Mouse (Mus musculus) B cell, adult 2 months (primary cell): Measurements from ENCODE around the gene Mier1.
"Not testable (repeated sequence)": the region's sequence is repeated elsewhere in the genome, so short reads cannot be mapped to it uniquely, and the experiment has no call there.

Experiments used
- DNase-seq, 2 experiments: peaks; one replicate each; pipeline ENCODE4 v3.0.0; 2022

The Mier1 gene

DNA sequence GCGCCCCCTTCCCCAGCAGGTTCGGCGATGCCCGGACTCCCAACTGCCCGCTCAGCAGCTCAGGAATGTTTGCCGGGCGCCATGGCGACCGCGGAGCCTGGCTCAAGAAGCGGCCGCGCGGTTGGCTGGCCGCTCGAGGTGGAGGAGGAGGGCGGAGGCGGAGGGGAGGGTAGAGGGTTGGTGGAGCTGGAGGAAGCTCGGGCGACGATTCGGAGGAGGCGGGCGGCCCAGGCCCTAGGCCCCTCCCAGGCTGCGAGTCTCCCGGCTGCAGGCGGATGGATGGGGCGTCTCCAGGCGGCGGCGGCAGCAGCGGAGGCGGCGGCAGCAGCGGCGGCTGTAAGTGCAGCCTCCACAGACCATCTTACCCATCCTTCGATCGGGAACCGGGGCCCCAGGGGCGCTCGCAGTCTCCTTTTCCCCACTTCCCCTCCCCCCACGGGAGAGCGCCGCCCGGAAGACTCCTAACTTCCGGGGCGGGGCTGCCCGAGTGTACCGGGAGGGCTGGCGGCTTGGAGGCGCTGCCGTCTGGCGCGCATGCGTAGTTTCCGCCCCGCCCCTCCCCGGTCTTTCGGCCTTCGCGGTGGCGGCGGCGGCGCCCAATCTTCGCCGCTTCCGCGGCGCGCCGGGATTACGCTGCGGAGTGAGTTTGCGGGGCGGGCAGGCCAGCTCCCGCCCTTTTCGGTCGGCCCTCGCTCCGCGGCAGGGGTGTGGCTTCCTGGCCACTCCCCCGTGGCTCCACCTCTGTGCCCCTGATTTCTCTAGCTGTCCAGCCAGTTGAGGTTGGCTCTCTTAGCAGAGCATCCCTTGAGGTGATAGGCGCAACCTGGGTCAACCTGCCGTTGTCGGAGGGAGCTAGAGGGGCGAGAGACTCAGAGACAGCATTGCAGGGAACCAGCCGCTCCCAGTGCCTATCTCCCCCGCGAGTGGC is at the start of gene Mier1, which contains the start of gene Wdr78:
Mier1 (plus strand) TSS at position 207 of the 928 bp plus-strand sequence.
Wdr78 (minus strand) TSS at position 372 of the 928 bp plus-strand sequence.
- DNase-seq = peak; percentile 94 to 95

DNA sequence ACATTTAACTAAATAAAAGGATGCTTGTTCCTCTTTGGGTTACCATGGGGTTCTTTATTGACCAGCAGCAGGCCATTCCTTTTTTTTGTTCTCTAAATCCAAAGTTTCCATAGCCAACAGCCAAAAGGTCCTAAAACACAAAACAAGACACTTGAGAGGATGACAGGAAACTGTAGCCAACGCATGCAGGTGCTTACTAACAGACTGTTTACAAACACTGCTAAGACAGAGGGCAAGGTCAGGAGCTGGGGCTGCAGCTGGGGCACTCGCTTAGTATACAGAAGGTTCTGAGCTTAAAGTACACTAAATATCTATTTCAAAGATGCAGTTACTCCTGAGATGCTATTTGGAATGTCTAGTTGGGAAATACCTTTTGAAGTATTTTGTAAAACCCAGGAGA is 49.8 kb upstream of the Mier1 start:
- no peak for DNase-seq

- no peak for DNase-seq
These were observed 49.2 kb upstream of the Mier1 start for GRCm38 (mm10) chr4:103064976-103065375.

DNA sequence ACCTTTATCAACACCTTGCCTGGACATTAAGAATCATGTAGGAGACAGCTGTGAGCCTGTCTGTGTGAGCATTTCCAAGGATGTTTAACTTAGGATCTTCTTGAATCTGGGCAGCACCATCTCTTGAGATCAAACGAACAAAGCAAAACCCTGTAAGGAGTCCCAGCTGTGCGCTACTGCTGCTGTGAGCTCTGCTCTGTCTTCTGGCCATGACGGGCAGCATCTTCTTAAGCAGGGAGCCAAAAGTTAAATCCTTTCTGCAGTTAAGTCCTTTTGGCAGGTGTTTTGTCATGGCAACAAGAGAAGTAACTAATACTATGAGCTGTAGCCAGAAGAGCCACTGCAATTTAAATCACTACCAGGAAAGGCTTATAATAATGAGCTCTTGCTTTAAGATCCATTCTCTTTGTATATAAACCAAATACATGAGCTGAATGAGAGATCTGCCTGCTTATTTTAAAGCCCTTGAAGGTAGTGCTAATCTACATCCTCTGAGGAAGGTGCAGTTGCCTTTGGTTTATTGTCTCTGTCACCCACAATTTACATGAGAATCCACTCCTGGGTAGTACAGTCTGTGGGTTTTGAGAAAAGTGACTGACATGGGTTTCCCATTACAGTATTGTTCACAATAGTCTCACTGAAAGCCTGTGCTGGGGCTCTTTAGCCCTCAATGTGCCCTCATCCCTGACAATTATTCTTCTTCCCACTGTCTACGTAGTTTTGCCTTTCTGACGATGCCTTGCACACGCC is 46.1 kb upstream of the Mier1 start:
- DNase-seq = no peak

DNA sequence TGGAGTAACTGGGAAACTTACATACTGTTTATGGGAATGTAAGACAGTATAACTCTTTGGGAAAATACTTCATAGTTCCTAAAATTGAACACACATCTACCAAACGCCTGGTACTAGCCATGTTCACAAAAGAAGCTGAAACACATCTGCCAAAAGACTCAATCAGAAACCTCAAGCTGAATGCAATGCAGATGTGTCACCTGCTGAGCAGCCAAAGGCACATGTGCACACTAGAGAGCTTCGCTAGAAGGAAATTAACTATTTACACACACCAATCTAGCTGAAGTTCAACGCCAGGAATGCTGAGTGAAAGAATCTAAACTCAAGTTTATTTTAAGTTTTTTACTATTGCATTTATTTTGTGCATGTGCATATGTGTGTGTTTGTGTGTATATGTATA is 43.6 kb upstream of the Mier1 start:
- no peak for DNase-seq

DNA sequence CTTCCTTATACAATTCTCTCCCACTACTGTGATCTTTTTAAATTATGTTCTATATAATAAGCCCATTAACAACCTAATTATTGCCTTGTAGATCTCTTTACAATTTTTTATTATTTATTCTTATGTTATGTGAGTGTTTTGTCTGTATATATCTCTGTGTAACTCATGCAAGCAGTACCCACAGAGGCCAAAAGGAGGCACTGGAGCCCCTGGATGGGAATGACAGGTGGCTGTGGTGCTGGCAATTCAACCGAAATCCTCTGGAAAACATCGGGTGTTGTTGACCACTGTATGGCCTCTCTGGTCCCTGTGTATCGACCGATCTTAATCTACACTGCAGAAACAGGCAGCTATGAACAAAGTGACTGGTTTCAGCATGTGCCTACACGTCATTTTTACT is 29.0 kb upstream of the Mier1 start:
- peak; percentile 2 to 5 for DNase-seq

GRCm38 (mm10) chr4:103095921-103096320 is 18.3 kb upstream of the Mier1 start:
- DNase-seq = no peak

- no peak for DNase-seq
These were observed 15.7 kb upstream of the Mier1 start for GRCm38 (mm10) chr4:103098532-103098931.

DNA sequence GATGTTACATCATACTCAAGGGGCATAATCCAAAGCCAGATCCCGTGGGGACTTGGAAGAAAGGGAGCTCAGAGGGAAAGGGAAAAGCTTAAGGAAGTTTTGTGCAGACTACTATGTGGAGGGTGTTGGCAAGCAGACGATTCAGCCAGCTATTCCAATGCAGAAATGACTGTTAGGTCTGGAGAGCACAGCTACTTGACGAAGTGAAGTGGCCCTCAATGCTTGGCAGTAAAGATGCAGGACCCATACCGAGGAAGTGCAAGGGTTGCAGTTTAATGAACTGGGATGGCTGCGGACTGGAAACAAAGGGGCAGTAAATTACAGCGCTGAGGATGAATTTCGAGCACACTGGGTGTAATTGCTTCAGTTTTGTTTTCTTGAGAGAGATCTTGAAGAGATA is 1.5 kb upstream of the Mier1 start:
- no peak for DNase-seq

- no peak for DNase-seq
These were observed 788 bp upstream of the Mier1 start for GRCm38 (mm10) chr4:103113402-103113801.

DNA sequence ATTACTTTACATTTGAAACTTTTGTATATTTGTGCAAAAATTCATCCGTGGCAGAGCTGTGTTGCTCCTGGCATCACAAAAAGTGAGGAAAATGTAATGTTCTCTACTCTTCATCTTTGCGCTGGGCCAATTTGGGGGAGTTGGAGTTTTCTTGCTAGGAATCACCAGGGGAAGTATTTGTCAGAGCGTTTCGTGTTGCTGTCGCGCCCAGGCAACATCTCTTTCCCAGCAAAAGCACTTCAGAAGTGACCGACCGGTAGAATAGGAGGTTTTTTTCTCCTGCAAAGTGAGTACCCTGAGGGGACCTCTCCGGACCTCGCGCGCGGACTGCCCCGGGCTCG is 4.7 kb downstream of the Mier1 start:
- DNase-seq = no peak

DNA sequence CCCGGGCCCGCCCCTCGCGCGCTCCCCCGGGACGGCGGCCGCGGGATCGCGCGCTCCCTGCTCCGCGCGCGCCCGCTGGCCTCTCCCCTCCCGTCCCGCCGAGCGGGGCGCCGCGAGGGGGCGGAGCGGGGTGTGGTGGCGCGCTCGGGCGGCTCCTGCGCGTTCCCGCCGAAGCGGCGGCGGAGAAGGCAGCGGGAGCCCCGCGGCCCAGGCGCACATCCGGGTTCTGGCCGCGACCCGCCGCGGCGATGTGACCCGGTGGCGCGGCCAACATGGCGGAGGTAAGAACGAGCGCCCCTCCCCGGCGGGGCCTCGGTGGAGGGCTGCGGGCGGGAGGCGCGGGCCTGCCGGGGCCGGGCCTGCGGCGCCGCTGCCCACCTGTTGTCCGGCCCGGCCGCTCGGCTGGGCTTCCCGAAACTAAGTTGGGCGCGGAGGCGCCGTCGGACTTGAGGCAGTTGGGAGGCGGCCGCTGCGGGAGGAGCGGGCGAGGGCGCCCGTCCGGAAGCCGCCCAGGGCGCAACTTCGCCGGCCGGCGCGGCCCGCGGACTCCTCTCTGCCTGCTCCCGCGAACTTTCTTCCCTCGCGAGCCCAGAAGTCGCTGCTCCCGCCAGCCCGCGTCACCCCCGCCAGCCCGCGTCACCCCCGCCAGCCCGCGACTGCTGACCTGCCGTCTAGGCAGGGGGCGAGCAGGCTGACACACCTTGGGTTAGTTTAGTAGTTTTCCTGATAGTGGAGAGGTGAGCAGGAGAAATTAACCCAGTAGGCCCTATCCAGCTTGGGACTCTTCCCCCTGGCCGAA is 5.2 kb downstream of the Mier1 start:
- DNase-seq = peak; percentile 74 to 83

DNA sequence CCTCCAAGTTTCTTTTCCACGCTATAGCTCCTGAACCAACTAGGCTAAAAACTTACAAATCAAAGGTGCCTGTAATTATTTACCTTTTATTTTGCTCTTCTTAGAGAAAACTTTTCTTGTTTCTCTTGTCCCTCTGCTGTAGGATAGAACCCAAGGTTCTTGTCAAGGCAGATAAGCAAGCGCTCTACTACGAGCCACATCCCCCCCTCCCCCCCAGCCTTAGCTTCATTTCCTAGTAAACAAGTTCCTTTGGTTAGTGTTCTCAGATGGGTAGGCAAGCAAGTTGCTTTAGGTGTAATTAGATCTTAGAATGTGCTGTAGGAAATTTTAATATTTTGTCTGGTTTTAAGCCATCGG is 5.8 kb downstream of the Mier1 start:
- DNase-seq = no peak

- DNase-seq = peak; percentile 15 to 17
These were observed 6.2 kb downstream of the Mier1 start for GRCm38 (mm10) chr4:103120395-103120794.

GRCm38 (mm10) chr4:103120874-103121389 is 6.7 kb downstream of the Mier1 start:
- DNase-seq = peak; percentile 15 to 16

DNA sequence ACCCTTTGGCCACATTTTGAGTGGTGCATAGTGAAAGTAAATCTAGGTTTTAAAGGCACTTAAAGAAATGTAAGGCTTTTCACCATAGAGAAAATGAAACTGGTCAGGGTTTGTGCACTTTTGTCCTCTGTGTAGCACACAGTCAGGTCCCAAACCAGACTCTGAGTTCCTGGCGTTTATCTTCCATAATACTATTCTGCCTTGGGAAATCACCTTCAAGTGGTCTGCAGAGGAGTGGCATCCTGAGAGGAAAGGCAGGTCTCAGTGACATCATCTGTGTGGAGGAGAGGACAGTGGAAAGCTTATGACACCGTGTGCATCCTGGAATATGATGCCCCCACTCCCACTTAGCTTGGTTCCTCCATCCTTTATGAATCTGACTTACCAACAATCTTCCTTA is 8.9 kb downstream of the Mier1 start:
- DNase-seq = peak; percentile 5 to 20

- DNase-seq = no peak
These were observed 9.4 kb downstream of the Mier1 start for GRCm38 (mm10) chr4:103123606-103124005.

DNA sequence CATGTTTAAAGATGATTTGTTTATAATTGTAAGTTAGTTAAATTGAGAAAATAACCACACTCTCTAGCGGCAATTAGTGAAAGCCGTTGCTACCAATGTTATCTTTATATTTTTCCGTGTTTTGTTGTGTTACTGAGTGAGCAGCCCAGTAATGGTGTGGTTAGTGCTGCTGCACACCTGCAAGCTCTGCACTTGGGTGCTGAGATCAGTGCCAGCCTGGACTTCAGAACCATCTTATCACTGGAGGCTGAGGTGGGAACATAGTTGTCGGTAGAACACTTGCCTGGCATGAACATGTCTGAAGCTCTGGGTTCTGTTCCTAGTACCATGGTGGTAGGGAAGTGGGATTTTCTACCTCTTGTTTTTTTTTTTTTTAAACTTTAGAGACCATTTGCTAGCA is 12.3 kb downstream of the Mier1 start:
- DNase-seq = no peak

- no peak for DNase-seq
These were observed 22.8 kb downstream of the Mier1 start for GRCm38 (mm10) chr4:103136946-103137345.

GRCm38 (mm10) chr4:103146339-103146738 is 32.1 kb downstream of the Mier1 start:
- peak; percentile 86 to 89 for DNase-seq

- no peak for DNase-seq
These were observed 37.8 kb downstream of the Mier1 start for GRCm38 (mm10) chr4:103151946-103152345.

DNA sequence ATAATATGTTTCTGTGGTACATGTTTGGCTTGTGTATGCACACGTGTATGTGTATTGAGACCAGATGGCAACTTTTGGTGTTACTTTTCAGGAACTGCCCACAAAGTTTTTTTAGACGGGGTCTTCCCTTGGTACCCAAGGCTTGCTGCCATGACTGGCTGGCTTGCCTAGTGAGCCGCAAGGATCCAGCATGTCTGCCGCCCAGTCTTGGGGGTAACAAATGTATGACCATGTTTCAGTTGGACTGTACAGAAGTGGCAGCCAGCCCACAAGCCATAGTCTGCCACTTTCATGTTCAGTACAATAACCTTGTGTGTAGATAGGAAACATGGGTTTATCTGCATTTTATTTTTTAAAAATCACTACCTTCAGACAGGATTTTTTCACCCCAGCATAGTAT is 44.6 kb downstream of the Mier1 start:
- no peak for DNase-seq

DNA sequence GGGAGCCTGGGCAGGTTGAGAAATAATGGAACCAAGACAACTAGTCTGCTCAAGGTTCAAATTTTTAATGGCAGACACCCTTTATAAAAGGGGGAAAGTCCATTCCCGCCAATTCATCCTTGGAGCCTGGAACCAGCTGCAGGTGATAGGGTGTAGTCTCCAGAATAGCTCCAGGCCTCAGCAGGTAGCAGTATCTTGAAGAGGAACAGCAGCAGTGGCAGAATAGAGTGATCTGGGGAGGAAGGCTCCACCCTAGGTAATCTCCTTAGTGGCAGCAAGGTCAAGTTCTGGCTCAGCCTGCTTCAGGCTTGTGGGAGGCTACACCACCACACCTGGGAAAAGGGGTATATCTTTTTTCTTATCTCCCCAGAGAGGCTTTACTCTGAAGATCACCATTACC is 52.0 kb downstream of the Mier1 start:
- not testable (repeated sequence) for DNase-seq
